Mouse (Mus musculus) heart, embryonic 10.5 days (tissue): ENCODE data around the gene Ssh1. TPM values are rescaled to one million over a fixed set of nuclear protein-coding genes. Genes with fewer than 3 reads are reported as not detected.

ENCODE experiments used
- DNase-seq: peaks from one replicate; pipeline ENCODE4 v3.0.0-alpha.2; 2017; ENCODE audit warnings: low spot score
- H3K27ac ChIP-seq: fragments of 300-500 bp; sonication (generic); 2 replicates; pipeline ENCODE4 v1.5.1; 2016; ENCODE audit warnings: mild to moderate bottlenecking
- H3K27me3 ChIP-seq: fragments of 300-500 bp; sonication (generic); 2 replicates; pipeline ENCODE4 v1.6.1; 2016; ENCODE audit warnings: mild to moderate bottlenecking; ENCODE audit not compliant: poor library complexity, insufficient read depth, severe bottlenecking
- H3K36me3 ChIP-seq: fragments of 300-500 bp; sonication (generic); 2 replicates; pipeline ENCODE4 v1.6.1; 2016; ENCODE audit warnings: mild to moderate bottlenecking, moderate library complexity
- H3K4me1 ChIP-seq: fragments of 300-500 bp; sonication (generic); 2 replicates; pipeline ENCODE4 v1.6.1; 2016; ENCODE audit warnings: mild to moderate bottlenecking
- H3K4me3 ChIP-seq: fragments of 300-500 bp; sonication (generic); 2 replicates; pipeline ENCODE4 v1.5.1; 2016; ENCODE audit warnings: mild to moderate bottlenecking, moderate library complexity
- H3K9me3 ChIP-seq: fragments of 300-500 bp; sonication (generic); 2 replicates; pipeline ENCODE4 v1.6.1; 2016; ENCODE audit warnings: mild to moderate bottlenecking, moderate library complexity
- WGBS: fragments of 180-500 bp; shearing (Covaris S2); methylation state at CpG from one replicate; pipeline ENCODE4 v1.1.7; 2016; 5-methylcytosine and 5-hydroxymethylcytosine counted together
- polyA plus RNA-seq: library from polyadenylated mRNA; unstranded; fragments of >200 nt; fragmentation: Nextera tagmentation; extraction: Ambion mirVana; gene quantifications from 2 replicates; pipeline ENCODE4 v1.2.1, GENCODE M21; 2016

Gene Ssh1
- polyA plus RNA-seq, 1 experiment from 2014 or later: 18.3 TPM

DNA sequence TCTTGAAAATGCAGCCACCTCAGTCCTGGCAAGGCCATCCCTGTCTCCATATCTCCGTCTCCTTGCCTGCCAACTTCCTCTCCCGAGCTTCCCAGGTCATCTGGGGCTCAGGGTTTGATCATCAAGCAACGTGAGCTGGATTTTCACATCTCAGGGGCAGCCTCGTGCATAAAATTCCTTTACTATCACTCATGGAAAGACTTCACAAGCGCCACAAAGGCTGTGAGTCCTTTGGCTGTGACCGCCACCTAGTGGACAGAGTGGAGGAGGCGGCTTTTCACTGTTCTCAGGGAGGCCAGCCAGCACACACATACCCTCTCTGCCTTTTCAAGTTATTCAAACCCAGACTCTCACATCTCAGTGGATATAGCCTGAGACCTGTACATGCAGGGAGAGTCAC is 39.3 kb downstream of the Ssh1 start:
- Histone ChIP-seq H3K27ac (peak overlapping the region; percentile 76), H3K4me3 (no peak overlapping the region), H3K27me3 (no peaks in the 10 kb centered on the region), H3K9me3 (no peaks in the 10 kb centered on the region), H3K4me1 (peaks cover 58% of the 10 kb centered on the region), H3K36me3 (peaks cover 52% of the 10 kb centered on the region)
- DNase-seq: peak; percentile 95
- WGBS: 7% methylated on average over 7 of the region's 7 CpGs

DNA sequence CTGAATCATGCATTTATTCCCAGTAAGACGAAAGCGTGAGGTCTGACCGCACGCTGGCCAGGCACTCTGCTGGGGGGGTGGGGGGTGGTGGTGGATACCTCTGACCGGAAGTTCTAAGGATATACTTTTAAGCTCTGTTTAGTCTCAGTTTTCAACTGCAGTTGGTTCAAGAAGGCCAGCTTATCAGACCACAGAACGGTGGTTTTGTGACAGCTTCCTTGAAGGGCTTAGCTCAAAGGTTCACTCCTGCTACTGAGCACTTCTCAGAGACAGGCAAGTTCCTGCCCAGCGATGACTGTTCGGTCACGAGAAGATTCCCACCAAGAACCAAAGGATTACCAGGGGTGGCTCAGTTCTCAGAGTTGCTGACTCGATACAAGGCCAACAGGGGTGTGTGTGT is 41.2 kb downstream of the Ssh1 start:
- peaks cover 63% of the 10 kb centered on the region for H3K36me3 ChIP-seq
- no peak overlapping the region for H3K4me3 ChIP-seq
- no peaks in the 10 kb centered on the region for H3K9me3 ChIP-seq
- WGBS: 44% methylated on average over 10 of the region's 10 CpGs
- H3K4me1 ChIP-seq: peaks cover 42% of the 10 kb centered on the region
- peak overlapping the region; percentile 87 for H3K27ac ChIP-seq
- H3K27me3 ChIP-seq: no peaks in the 10 kb centered on the region
- no peak for DNase-seq

- Histone ChIP-seq H3K4me1 (peaks cover 42% of the 10 kb centered on the region), H3K27ac (peak overlapping the region; percentile 87), H3K4me3 (peak overlapping the region; percentile 35), H3K36me3 (peaks cover 65% of the 10 kb centered on the region), H3K9me3 (no peaks in the 10 kb centered on the region), H3K27me3 (no peaks in the 10 kb centered on the region)
- DNase-seq: peak; percentile 86
- WGBS: 23% methylated on average over 11 of the region's 11 CpGs
Observed at GRCm38 (mm10) chr5:113951693-113952071, 42.0 kb downstream of the Ssh1 start.

GRCm38 (mm10) chr5:113950786-113951692 is 42.7 kb downstream of the Ssh1 start:
- Histone ChIP-seq H3K36me3 (peaks cover 72% of the 10 kb centered on the region), H3K9me3 (no peaks in the 10 kb centered on the region), H3K27me3 (no peaks in the 10 kb centered on the region), H3K4me3 (peak overlapping the region; percentile 35; the same call in 1 of the 2 replicates), H3K4me1 (peaks cover 42% of the 10 kb centered on the region), H3K27ac (peak overlapping the region; percentile 87)
- DNase-seq: no peak
- 65% methylated on average over 19 of the region's 19 CpGs for WGBS

DNA sequence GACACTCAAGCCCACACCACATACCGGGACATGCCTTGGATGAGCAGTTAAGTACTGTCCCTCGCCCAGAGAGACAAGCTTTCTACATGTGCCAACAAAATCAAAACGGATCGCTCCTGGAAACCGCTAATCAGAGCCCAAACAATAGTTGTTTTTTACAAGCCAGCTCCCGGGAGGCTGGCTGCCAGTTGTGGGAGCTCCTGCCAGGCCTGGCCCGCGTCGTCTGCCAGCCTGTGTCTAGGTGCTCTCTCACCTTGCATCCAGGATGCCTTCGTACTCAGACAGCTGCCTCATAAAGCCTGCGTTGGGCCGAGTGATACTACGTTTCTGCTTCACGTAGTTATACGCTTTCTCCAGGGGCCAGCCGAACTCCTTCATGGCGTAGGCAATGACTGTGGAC is 43.6 kb downstream of the Ssh1 start:
- H3K4me1 ChIP-seq: peaks cover 37% of the 10 kb centered on the region
- H3K4me3 ChIP-seq: no peak overlapping the region
- H3K27me3 ChIP-seq: no peaks in the 10 kb centered on the region
- peak overlapping the region; percentile 87; the same call in 1 of the 2 replicates for H3K27ac ChIP-seq
- DNase-seq: no peak
- H3K36me3 ChIP-seq: peaks cover 74% of the 10 kb centered on the region
- no peaks in the 10 kb centered on the region for H3K9me3 ChIP-seq
- 89% methylated on average over 17 of the region's 17 CpGs for WGBS

- 64% methylated on average over 2 of the region's 2 CpGs for WGBS
- no peak for DNase-seq
- Histone ChIP-seq H3K27ac (no peak overlapping the region), H3K27me3 (no peaks in the 10 kb centered on the region), H3K4me3 (no peak overlapping the region), H3K4me1 (peaks cover 41% of the 10 kb centered on the region), H3K36me3 (peaks cover 89% of the 10 kb centered on the region), H3K9me3 (no peaks in the 10 kb centered on the region)
Observed at GRCm38 (mm10) chr5:113947280-113947679, 46.4 kb downstream of the Ssh1 start.

DNA sequence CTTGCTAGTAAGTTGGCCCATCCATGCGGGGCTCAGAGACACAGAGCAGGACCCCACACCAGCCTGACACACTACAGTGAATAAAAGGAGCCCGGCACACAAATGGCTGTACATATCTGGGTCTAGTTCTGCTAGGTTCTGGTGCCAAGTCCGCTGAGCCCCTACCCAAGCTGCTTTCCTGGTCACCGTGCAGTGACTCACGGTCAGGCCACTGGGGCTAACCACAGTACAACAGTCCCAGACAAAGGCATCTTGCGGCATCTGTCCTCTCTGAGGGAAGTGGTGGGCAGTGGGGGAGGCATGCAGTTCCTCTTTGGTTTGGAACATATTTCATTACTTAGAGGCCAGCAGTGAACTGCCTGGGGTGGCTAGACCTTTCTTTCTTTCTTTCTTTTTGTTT is 48.6 kb downstream of the Ssh1 start:
- Histone ChIP-seq H3K27me3 (no peaks in the 10 kb centered on the region), H3K9me3 (no peaks in the 10 kb centered on the region), H3K27ac (no peak overlapping the region), H3K36me3 (peaks cover 97% of the 10 kb centered on the region), H3K4me3 (no peak overlapping the region), H3K4me1 (peaks cover 21% of the 10 kb centered on the region)
- 94% methylated on average over 6 of the region's 6 CpGs for WGBS
- DNase-seq: no peak

GRCm38 (mm10) chr5:113943328-113943727 is 50.4 kb downstream of the Ssh1 start:
- H3K27ac ChIP-seq: no peak overlapping the region
- no peaks in the 10 kb centered on the region for H3K9me3 ChIP-seq
- DNase-seq: no peak
- no peaks in the 10 kb centered on the region for H3K27me3 ChIP-seq
- peaks cover 88% of the 10 kb centered on the region for H3K36me3 ChIP-seq
- H3K4me3 ChIP-seq: no peak overlapping the region
- peaks cover 30% of the 10 kb centered on the region for H3K4me1 ChIP-seq
- 76% methylated on average over 12 of the region's 12 CpGs for WGBS

DNA sequence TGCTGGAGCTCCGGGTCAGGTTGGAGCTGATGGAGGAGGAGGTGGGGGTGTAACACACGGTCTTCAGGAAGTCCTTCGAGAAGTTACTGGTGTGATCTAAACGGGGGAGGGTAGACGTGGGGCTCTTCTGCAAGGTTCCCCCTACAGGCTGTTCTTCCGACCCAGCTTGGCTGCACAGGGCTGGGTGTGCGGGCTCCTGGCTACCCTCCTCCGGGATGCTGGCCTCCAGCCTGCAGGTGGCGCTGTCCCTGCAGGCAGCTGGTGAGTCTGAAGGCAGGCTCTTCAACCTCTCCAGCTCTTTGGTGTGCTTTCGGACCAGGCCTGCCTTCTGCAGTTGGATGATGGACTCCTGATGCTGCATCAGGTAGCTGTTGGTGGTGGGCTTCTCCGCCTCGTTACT is 51.1 kb downstream of the Ssh1 start:
- WGBS: 81% methylated on average over 12 of the region's 12 CpGs
- Histone ChIP-seq H3K4me1 (peaks cover 37% of the 10 kb centered on the region), H3K27ac (no peak overlapping the region; the same call in 1 of the 2 replicates), H3K36me3 (peaks cover 81% of the 10 kb centered on the region), H3K4me3 (no peak overlapping the region), H3K9me3 (no peaks in the 10 kb centered on the region), H3K27me3 (no peaks in the 10 kb centered on the region)
- DNase-seq: no peak

DNA sequence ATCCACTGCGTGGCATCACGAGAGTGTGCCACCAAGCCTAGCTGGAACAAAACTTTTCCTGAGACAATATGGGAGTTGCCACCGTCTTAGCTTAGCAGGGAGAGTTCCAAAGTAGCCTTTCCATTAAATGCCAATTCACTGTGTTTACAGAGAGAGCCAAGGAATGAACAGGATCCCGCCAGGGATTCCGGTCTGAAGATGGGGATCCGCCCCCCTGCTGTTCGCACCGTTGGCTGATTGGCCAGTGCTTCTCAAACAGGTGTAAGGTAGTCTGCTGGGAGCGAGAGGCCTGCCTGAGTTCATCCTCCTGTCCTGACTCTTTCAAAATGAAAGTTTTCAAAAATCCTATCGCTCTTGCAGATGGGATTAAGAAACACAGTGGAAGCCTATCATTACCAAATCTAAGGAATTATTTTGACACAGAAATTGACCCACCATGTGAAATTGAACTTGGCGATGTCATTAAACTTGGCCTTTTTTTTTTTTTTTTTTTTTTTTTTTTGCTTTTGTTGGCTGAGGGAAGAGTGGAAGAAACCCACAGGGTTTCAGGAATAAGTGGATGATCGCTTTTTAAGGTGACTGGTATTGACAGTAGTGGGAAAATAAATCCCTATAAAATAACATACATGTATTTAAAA is 54.3 kb downstream of the Ssh1 start:
- no peak overlapping the region for H3K27ac ChIP-seq
- no peaks in the 10 kb centered on the region for H3K27me3 ChIP-seq
- whole genome bisulfite sequencing: 54% methylated on average over 12 of the region's 12 CpGs
- H3K36me3 ChIP-seq: peaks cover 49% of the 10 kb centered on the region
- H3K9me3 ChIP-seq: no peaks in the 10 kb centered on the region
- no peak overlapping the region for H3K4me3 ChIP-seq
- peaks cover 37% of the 10 kb centered on the region for H3K4me1 ChIP-seq
- no peak for DNase-seq

- no peak overlapping the region for H3K4me3 ChIP-seq
- H3K27ac ChIP-seq: peak overlapping the region; percentile 79
- H3K36me3 ChIP-seq: peaks cover 32% of the 10 kb centered on the region
- H3K4me1 ChIP-seq: peaks cover 39% of the 10 kb centered on the region
- DNase-seq: no peak
- H3K27me3 ChIP-seq: no peaks in the 10 kb centered on the region
- H3K9me3 ChIP-seq: no peaks in the 10 kb centered on the region
- 46% methylated on average over 7 of the region's 7 CpGs for WGBS
Observed at GRCm38 (mm10) chr5:113937650-113938049, 56.0 kb downstream of the Ssh1 start.

DNA sequence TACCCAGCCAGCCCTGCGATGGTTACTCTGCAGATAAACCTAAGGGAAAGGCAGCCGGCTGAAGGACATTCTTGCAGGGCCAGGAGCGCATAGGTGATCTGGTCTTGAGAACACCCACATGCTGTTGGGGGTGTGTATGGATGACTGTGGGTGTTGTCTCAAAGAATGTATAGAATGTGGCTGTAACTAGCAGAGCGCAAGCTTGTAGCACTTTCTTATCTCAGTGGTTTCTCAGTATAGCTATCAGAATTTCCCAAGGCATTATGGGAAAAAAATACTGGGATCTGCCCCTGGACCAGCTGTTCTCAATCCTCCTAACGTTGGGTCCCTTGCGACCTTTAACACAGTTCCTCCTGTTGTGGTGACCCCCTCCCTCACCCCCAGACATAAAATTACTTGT is 59.8 kb downstream of the Ssh1 start:
- H3K4me1 ChIP-seq: peaks cover 51% of the 10 kb centered on the region
- no peak for DNase-seq
- no peak overlapping the region for H3K4me3 ChIP-seq
- H3K27me3 ChIP-seq: no peaks in the 10 kb centered on the region
- 35% methylated on average over 6 of the region's 6 CpGs for WGBS
- peak overlapping the region; percentile 59 for H3K27ac ChIP-seq
- 0 out of 2 replicates have a peak, but pooled peaks cover 5% of the 10 kb centered on the region for H3K36me3 ChIP-seq
- H3K9me3 ChIP-seq: no peaks in the 10 kb centered on the region

- H3K36me3 ChIP-seq: 0 out of 2 replicates have a peak, but pooled peaks cover 2% of the 10 kb centered on the region
- no peak for DNase-seq
- H3K4me3 ChIP-seq: no peak overlapping the region
- 78% methylated on average over 4 of the region's 4 CpGs for WGBS
- H3K4me1 ChIP-seq: peaks cover 47% of the 10 kb centered on the region
- peaks cover under 1% of the 10 kb centered on the region; the same call in 1 of the 2 replicates for H3K9me3 ChIP-seq
- no peaks in the 10 kb centered on the region for H3K27me3 ChIP-seq
- peak overlapping the region; percentile 59 for H3K27ac ChIP-seq
Observed at GRCm38 (mm10) chr5:113933480-113933879, 60.2 kb downstream of the Ssh1 start.
